Mouse (Mus musculus) liver, embryonic 14.5 days (tissue): Measurements from ENCODE around the gene Actn1.

Source experiments
- CTCF ChIP-seq: IDR thresholded peaks from 2 replicates; pipeline ENCODE4 v1.5.1; 2016; ENCODE audit warnings: antibody characterized with exemption, low read depth, control low read depth
- EP300 ChIP-seq: IDR thresholded peaks from 2 replicates; pipeline ENCODE4 v1.6.1; 2016; ENCODE audit warnings: antibody characterized with exemption, low read depth

DNA sequence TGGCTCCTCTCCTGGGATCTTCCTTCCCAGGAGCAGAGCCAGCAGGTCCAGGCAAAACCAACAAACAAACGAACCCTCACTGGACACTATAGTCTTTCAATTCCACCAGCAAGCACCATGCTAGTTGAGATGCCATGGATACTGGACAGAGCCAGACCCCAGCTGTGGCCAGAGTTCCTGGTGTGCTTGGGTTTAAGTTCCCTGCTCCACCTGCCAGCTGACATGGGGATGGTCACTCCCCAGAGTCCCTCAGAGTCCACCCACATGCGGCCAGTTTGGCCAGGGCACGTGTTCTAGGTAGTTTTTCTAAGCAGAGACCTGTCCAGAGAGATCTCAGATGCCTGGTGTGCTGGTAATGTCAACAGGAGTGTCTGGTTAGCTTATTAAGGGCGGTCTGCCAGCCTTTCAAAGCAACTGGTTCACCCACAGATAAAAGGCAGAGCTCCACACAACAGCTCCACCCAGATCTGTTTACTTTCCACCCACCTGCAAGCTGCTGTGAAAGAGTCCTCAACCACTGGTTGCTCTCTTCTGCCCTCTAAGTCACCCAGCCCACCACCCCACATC is 42.0 kb downstream of the Actn1 start:
- TF ChIP-seq CTCF (no peak), EP300 (no peak)
